8 mouse cellular contexts compared by ENCODE assay signal in the genomic region with DNA sequence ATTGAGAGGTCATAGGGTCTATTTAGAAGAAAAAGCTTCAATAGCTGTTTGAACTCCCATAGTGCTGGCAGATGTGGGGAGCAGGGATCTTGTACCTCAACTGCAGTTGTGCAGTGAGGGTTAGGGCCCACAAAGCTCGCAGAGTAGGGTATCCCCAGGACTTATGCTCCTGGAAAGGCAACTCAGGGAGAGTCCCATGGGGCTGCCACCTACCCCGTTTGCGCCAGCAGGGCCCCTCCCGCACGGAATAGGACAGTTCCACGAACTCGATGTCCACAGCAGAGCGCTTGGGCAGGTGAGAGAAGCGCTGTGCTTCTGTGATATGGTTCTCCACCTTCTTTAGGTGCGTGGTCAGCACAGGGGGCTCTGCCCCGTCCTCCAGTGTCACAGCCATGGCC. TPM values are rescaled to one million over a fixed set of nuclear protein-coding genes. Genes with fewer than 3 reads are reported as not detected.
DNase-seq lines count a peak whose midpoint lies in the region; ATAC-seq and TF ChIP-seq lines count a peak whose summit lies in the region.

No protein-coding gene starts in this region.

- H3K4me2 ChIP-seq in kidney, embryonic 16.5 days (replicated peaks; ENCODE audit: low read depth, low read length): peak overlapping the region; percentile 99
- H3K4me2 ChIP-seq in embryonic facial prominence, embryonic 11.5 days (ENCODE audit: low read depth, low read length): peak overlapping the region; percentile 97
- H3K4me2 ChIP-seq in intestine, embryonic 15.5 days (replicated peaks): peak overlapping the region; percentile 94
- peak overlapping the region; percentile 97 for H3K4me2 ChIP-seq in neural tube, embryonic 11.5 days (ENCODE audit: low read depth)

- whole genome bisulfite sequencing in kidney, embryonic 16.5 days: 11% methylated on average over 11 of the region's 11 CpGs
- whole genome bisulfite sequencing in embryonic facial prominence, embryonic 11.5 days: 5% methylated on average over 11 of the region's 11 CpGs
- 15% methylated on average over 11 of the region's 11 CpGs for WGBS in intestine, embryonic 15.5 days
- WGBS in neural tube, embryonic 11.5 days: 2% methylated on average over 11 of the region's 11 CpGs
- WGBS in lung, adult 2 months: 23% methylated on average over 11 of the region's 11 CpGs

- peak overlapping the region; percentile 68 for H3K9ac ChIP-seq in kidney, embryonic 16.5 days (replicated peaks; ENCODE audit: low read length)
- peak overlapping the region; percentile 70 for H3K9ac ChIP-seq in embryonic facial prominence, embryonic 11.5 days (replicated peaks; ENCODE audit: low read length)
- H3K9ac ChIP-seq in intestine, embryonic 15.5 days: peak overlapping the region; percentile 63
- H3K9ac ChIP-seq in neural tube, embryonic 11.5 days (ENCODE audit: low read length): peak overlapping the region; percentile 81

- H3K4me3 ChIP-seq in kidney, embryonic 16.5 days (ENCODE audit: low read length): peak overlapping the region; percentile 66
- peak overlapping the region; percentile 58 for H3K4me3 ChIP-seq in embryonic facial prominence, embryonic 11.5 days (ENCODE audit: low read depth, low read length)
- peak overlapping the region; percentile 54 for H3K4me3 ChIP-seq in intestine, embryonic 15.5 days (replicated peaks)
- peak overlapping the region; percentile 74 for H3K4me3 ChIP-seq in neural tube, embryonic 11.5 days (ENCODE audit: low read depth, low read length)
- H3K4me3 ChIP-seq in lung, adult 2 months (replicated peaks; ENCODE audit: extremely low read depth, low read depth, low read length): no peak overlapping the region

- no peak overlapping the region for H3K27ac ChIP-seq in kidney, embryonic 16.5 days (ENCODE audit: low read length)
- no peak overlapping the region for H3K27ac ChIP-seq in embryonic facial prominence, embryonic 11.5 days (replicated peaks; ENCODE audit: low read depth, low read length)
- 0 out of 2 replicates have a peak overlapping the region, but pooled peaks have one; percentile 19 for H3K27ac ChIP-seq in intestine, embryonic 15.5 days
- no peak overlapping the region for H3K27ac ChIP-seq in neural tube, embryonic 11.5 days (ENCODE audit: low read depth, low read length)

- no peak for TF ChIP-seq CTCF in lung, adult 2 months (IDR thresholded peaks at IDR 0.05; ENCODE audit: insufficient read depth, low read length)

- ATAC-seq in kidney, embryonic 16.5 days (ENCODE audit: low FRiP score, low TSS enrichment): 0 out of 2 replicates have a peak, but pooled peaks have one; percentile 3
- no peak; the same call in 1 of the 2 replicates for ATAC-seq in embryonic facial prominence, embryonic 11.5 days (replicated peaks; ENCODE audit: insufficient number of reproducible peaks, low FRiP score, low TSS enrichment, low read depth)
- ATAC-seq in intestine, embryonic 15.5 days: no peak; the same call in 1 of the 2 replicates
- 0 out of 2 replicates have a peak, but pooled peaks have one; percentile 18 for ATAC-seq in neural tube, embryonic 11.5 days (ENCODE audit: insufficient read depth, low FRiP score, low TSS enrichment)

- peaks cover 16% of the 10 kb centered on the region; the same call in 1 of the 2 replicates for H3K27me3 ChIP-seq in kidney, embryonic 16.5 days (ENCODE audit: insufficient read depth, low read length)
- H3K27me3 ChIP-seq in embryonic facial prominence, embryonic 11.5 days (ENCODE audit: control insufficient read depth, insufficient read depth, low read length): peaks cover 7% of the 10 kb centered on the region
- peaks cover 15% of the 10 kb centered on the region for H3K27me3 ChIP-seq in intestine, embryonic 15.5 days (replicated peaks)
- H3K27me3 ChIP-seq in neural tube, embryonic 11.5 days (ENCODE audit: control insufficient read depth, insufficient read depth, low read length): peaks cover 12% of the 10 kb centered on the region; the same call in 1 of the 2 replicates

- no peaks in the 10 kb centered on the region for H3K9me3 ChIP-seq in kidney, embryonic 16.5 days (ENCODE audit: low read length)
- H3K9me3 ChIP-seq in embryonic facial prominence, embryonic 11.5 days (replicated peaks; ENCODE audit: control insufficient read depth, low read length): no peaks in the 10 kb centered on the region
- H3K9me3 ChIP-seq in intestine, embryonic 15.5 days: no peaks in the 10 kb centered on the region
- H3K9me3 ChIP-seq in neural tube, embryonic 11.5 days (ENCODE audit: control insufficient read depth, low read length): no peaks in the 10 kb centered on the region

- no peaks in the 10 kb centered on the region; the same call in none of the 2 replicates for H3K36me3 ChIP-seq in kidney, embryonic 16.5 days (ENCODE audit: insufficient read depth, low read length)
- no peaks in the 10 kb centered on the region for H3K36me3 ChIP-seq in embryonic facial prominence, embryonic 11.5 days (replicated peaks; ENCODE audit: control insufficient read depth, insufficient read depth, low read depth, low read length)
- peaks cover 5% of the 10 kb centered on the region; the same call in 1 of the 2 replicates for H3K36me3 ChIP-seq in intestine, embryonic 15.5 days
- H3K36me3 ChIP-seq in neural tube, embryonic 11.5 days (ENCODE audit: control insufficient read depth, insufficient read depth, low read length): peaks cover 3% of the 10 kb centered on the region

- no peak for DNase-seq in kidney, postnatal 10 days
- no peak for DNase-seq in embryonic facial prominence, embryonic 11.5 days (ENCODE audit: low spot score)
- no peak for DNase-seq in neural tube, embryonic 11.5 days (ENCODE audit: low spot score)
- DNase-seq in layer of hippocampus, adult 9-11 months: no peak
- no peak for DNase-seq in thymus, postnatal 14 days
- DNase-seq in lung, adult 2 months: no peak

- no peak for TF ChIP-seq POLR2A in lung, adult 2 months (IDR thresholded peaks at IDR 0.05; ENCODE audit: borderline replicate concordance, extremely low read depth, low read depth, low read length)

- H3K4me1 ChIP-seq in kidney, embryonic 16.5 days (ENCODE audit: insufficient read depth, low read length): peaks cover 23% of the 10 kb centered on the region
- no peaks in the 10 kb centered on the region; the same call in 1 of the 2 replicates for H3K4me1 ChIP-seq in embryonic facial prominence, embryonic 11.5 days (ENCODE audit: control insufficient read depth, insufficient read depth, low read length)
- H3K4me1 ChIP-seq in intestine, embryonic 15.5 days (replicated peaks): peaks cover 25% of the 10 kb centered on the region
- H3K4me1 ChIP-seq in neural tube, embryonic 11.5 days (ENCODE audit: control insufficient read depth, insufficient read depth, low read length): peaks cover 10% of the 10 kb centered on the region
- H3K4me1 ChIP-seq in lung, adult 2 months (ENCODE audit: control insufficient read depth, insufficient read depth, low read length): peaks cover 4% of the 10 kb centered on the region; the same call in 1 of the 2 replicates

RNA-seq across cellular contexts. Expression of a gene that starts 1.4 kb away (rescaled TPM):
- 2.8 TPM in 2 replicates for polyA plus RNA-seq in kidney, embryonic 16.5 days (2015; fragmentation: Nextera tagmentation; extraction: Ambion mirVana)
- 1.6 and 2.0 TPM in 2 replicates for polyA plus RNA-seq in embryonic facial prominence, embryonic 11.5 days (2014; fragmentation: Nextera tagmentation; extraction: Ambion mirVana)
- 2.5 and 2.9 TPM in 2 replicates for polyA plus RNA-seq in intestine, embryonic 15.5 days (2015; fragmentation: Nextera tagmentation; extraction: Ambion mirVana)
- 4.5 and 5.0 TPM in 2 replicates for polyA plus RNA-seq in neural tube, embryonic 11.5 days (2014; fragmentation: Nextera tagmentation; extraction: Ambion mirVana)
- 1.7 and 1.9 TPM in 2 replicates for polyA plus RNA-seq in lung, adult 2 months (2012; rRNA removed)

RNA-seq across cellular contexts. Expression of a gene that starts 18.5 kb away (rescaled TPM):
- 27.2 and 31.1 TPM in 2 replicates for polyA plus RNA-seq in kidney, embryonic 16.5 days (2015; fragmentation: Nextera tagmentation; extraction: Ambion mirVana)
- 17.2 and 19.6 TPM in 2 replicates for polyA plus RNA-seq in embryonic facial prominence, embryonic 11.5 days (2014; fragmentation: Nextera tagmentation; extraction: Ambion mirVana)
- polyA plus RNA-seq in intestine, embryonic 15.5 days (2015; fragmentation: Nextera tagmentation; extraction: Ambion mirVana): 19.9 and 21.2 TPM in 2 replicates
- polyA plus RNA-seq in neural tube, embryonic 11.5 days (2014; fragmentation: Nextera tagmentation; extraction: Ambion mirVana): 23.6 and 26.9 TPM in 2 replicates
- 16.9 and 21.3 TPM in 2 replicates for polyA plus RNA-seq in lung, adult 2 months (2012; rRNA removed)

RNA-seq across cellular contexts. Expression of a gene that starts 18.6 kb away (rescaled TPM):
- 6.6 and 7.9 TPM in 2 replicates for polyA plus RNA-seq in kidney, embryonic 16.5 days (2015; fragmentation: Nextera tagmentation; extraction: Ambion mirVana)
- polyA plus RNA-seq in embryonic facial prominence, embryonic 11.5 days (2014; fragmentation: Nextera tagmentation; extraction: Ambion mirVana): 2.6 TPM in 2 replicates
- polyA plus RNA-seq in intestine, embryonic 15.5 days (2015; fragmentation: Nextera tagmentation; extraction: Ambion mirVana): 5.5 and 5.9 TPM in 2 replicates
- polyA plus RNA-seq in neural tube, embryonic 11.5 days (2014; fragmentation: Nextera tagmentation; extraction: Ambion mirVana): 2.4 and 3.2 TPM in 2 replicates
- 15.0 and 15.8 TPM in 2 replicates for polyA plus RNA-seq in lung, adult 2 months (2012; rRNA removed)

RNA-seq across cellular contexts. Expression of a gene that starts 33.1 kb away (rescaled TPM):
- polyA plus RNA-seq in kidney, embryonic 16.5 days (2015; fragmentation: Nextera tagmentation; extraction: Ambion mirVana): 11.6 and 14.3 TPM in 2 replicates
- 5.8 and 7.5 TPM in 2 replicates for polyA plus RNA-seq in embryonic facial prominence, embryonic 11.5 days (2014; fragmentation: Nextera tagmentation; extraction: Ambion mirVana)
- 6.8 and 10.6 TPM in 2 replicates for polyA plus RNA-seq in intestine, embryonic 15.5 days (2015; fragmentation: Nextera tagmentation; extraction: Ambion mirVana)
- 14.9 and 17.1 TPM in 2 replicates for polyA plus RNA-seq in neural tube, embryonic 11.5 days (2014; fragmentation: Nextera tagmentation; extraction: Ambion mirVana)
- polyA plus RNA-seq in lung, adult 2 months (2012; rRNA removed): 77.9 and 88.0 TPM in 2 replicates

RNA-seq across cellular contexts. Expression of a gene that starts 35.7 kb away (rescaled TPM):
- 13.3 and 14.1 TPM in 2 replicates for polyA plus RNA-seq in kidney, embryonic 16.5 days (2015; fragmentation: Nextera tagmentation; extraction: Ambion mirVana)
- polyA plus RNA-seq in embryonic facial prominence, embryonic 11.5 days (2014; fragmentation: Nextera tagmentation; extraction: Ambion mirVana): not detected in 2 replicates
- polyA plus RNA-seq in intestine, embryonic 15.5 days (2015; fragmentation: Nextera tagmentation; extraction: Ambion mirVana): 11.7 and 12.9 TPM in 2 replicates
- polyA plus RNA-seq in neural tube, embryonic 11.5 days (2014; fragmentation: Nextera tagmentation; extraction: Ambion mirVana): 0.11 TPM in 1 of 2 replicates, not detected in the other
- 0.11 and 0.12 TPM in 2 replicates for polyA plus RNA-seq in lung, adult 2 months (2012; rRNA removed)

Comparison
In these comparisons a context has a peak if more than half of its experiments do, and no peak if none do; other contexts are left out.
1. ATAC-seq: peak in kidney, embryonic 16.5 days (single experiment) and neural tube, embryonic 11.5 days (single experiment); none in embryonic facial prominence, embryonic 11.5 days (single experiment) and intestine, embryonic 15.5 days (single experiment).
2. Peak in every context shown above with its lines, with median percentiles within 50 percentile points of each other: H3K4me2 ChIP-seq and H3K9ac ChIP-seq.